Mouse (Mus musculus) thymus, postnatal 0 days (tissue): ENCODE measurements around the gene Ddhd1. TPM values are rescaled to one million over a fixed set of nuclear protein-coding genes. Genes with fewer than 3 reads are reported as not detected.

Experiments used
- microRNA-seq: library from miRNA; unstranded; fragments of <30 nt; microRNA quantifications from one replicate; pipeline ENCODE4, GENCODE M21; 2016; ENCODE audit warnings: borderline number of aligned reads
- polyA plus RNA-seq: library from polyadenylated mRNA; unstranded; fragments of >200 nt; fragmentation: Nextera tagmentation; extraction: Ambion mirVana; gene quantifications from 2 replicates; pipeline ENCODE4 v1.2.1, GENCODE M21; 2015

Ddhd1 gene
- polyA plus RNA-seq, 1 experiment from 2014 or later, result 9.5 TPM

Small RNAs within 50 kb of the gene (microRNA-seq; reads per million reads assigned to microRNA genes)
- gene Mir5131, result not detected

Other genes starting within 250 kb of the Ddhd1 start
- gene Fermt2, start 128.0 kb downstream of the Ddhd1 start, polyA plus RNA-seq, result 24.0 and 27.0 TPM in 2 replicates